Mouse (Mus musculus): ENCODE data around the gene Tnks2.

Gene Tnks2

GRCm38 (mm10) chr19:36932613-36933012, 98.6 kb downstream of the Tnks2 start:
- no peak for DNase-seq (ENCODE audit: low read depth, low spot score)

GRCm38 (mm10) chr19:36936285-36936684, 102.3 kb downstream of the Tnks2 start:
- no peak for DNase-seq (ENCODE audit: low read depth, low spot score)

- no peak for DNase-seq (ENCODE audit: low read depth, low spot score)
These were observed 104.0 kb downstream of the Tnks2 start for GRCm38 (mm10) chr19:36938008-36938407.

GRCm38 (mm10) chr19:36940064-36940463, 106.0 kb downstream of the Tnks2 start:
- DNase-seq (ENCODE audit: low read depth, low spot score) = peak; percentile 33

Measured in R1 (cell line).